Mouse (Mus musculus): Measurements from ENCODE around the gene Trim31. TPM values are rescaled to one million over a fixed set of nuclear protein-coding genes. Genes with fewer than 3 reads are reported as not detected.
"Not testable (repeated sequence)": the region's sequence is repeated elsewhere in the genome, so short reads cannot be mapped to it uniquely, and the experiment has no call there.

Trim31 gene
- polyA plus RNA-seq, 1 experiment from 2014 or later: not detected

DNA sequence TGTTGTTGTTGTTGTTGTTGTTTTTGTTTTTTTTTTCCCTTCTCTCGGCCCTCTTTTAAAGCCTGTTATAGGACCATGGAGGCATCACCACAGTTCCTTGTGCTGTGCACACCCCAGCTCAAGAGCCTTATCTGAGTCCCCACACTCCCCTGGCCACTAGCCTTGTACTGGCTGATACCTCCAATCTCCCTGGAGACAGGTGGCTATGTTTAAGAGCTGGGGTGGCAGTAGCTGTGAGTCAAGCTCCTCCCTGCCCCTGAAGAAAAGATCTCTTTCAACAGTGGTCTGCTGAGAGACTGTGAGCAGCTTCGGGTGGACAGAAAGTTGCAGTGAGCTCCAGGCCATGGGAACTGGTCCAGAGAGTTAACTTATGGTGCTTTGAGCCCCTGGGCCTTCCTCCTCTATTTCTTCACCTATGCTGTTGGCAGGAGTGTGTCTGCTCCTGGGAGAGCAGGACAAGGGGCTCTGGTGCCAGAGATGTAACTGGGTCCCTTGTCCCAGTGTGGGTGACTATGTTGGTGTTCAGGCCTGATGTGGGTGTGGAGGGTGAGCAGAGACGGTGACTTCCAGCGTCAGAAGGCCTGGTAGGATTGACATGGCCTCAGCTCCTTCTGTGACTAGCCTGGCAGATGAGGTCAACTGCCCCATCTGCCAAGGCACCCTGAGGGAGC, 28.5 kb upstream of the Trim31 start, which contains the start of gene Trim10:
TSS of gene Trim10 (plus strand) at position 291 of the 671 bp plus-strand sequence.
- no peak within 1 kb of the TSS for H3K4me3 ChIP-seq
- WGBS: 72% methylated on average over 4 of the region's 4 CpGs
- H3K4me1 ChIP-seq (replicated peaks): peaks cover 12% of the 10 kb centered on the region
- H3K27me3 ChIP-seq: peaks cover 34% of the 10 kb centered on the region
- ATAC-seq (replicated peaks; ENCODE audit: insufficient number of reproducible peaks, insufficient read depth, low FRiP score, low read depth): 0 out of 2 replicates have a peak, but pooled peaks have one; percentile 42
- no peaks in the 10 kb centered on the region for H3K36me3 ChIP-seq
- H3K4me2 ChIP-seq: peak within 1 kb of the TSS; percentile 10
- no peak within 1 kb of the TSS for H3K27ac ChIP-seq
- H3K9ac ChIP-seq: no peak within 1 kb of the TSS
- no peaks in the 10 kb centered on the region for H3K9me3 ChIP-seq (replicated peaks)

- Histone ChIP-seq H3K4me1 (replicated peaks) (peaks cover 12% of the 10 kb centered on the region), H3K27me3 (peaks cover 28% of the 10 kb centered on the region), H3K4me3 (no peak overlapping the region), H3K9me3 (replicated peaks) (no peaks in the 10 kb centered on the region), H3K27ac (no peak overlapping the region), H3K9ac (no peak overlapping the region), H3K36me3 (no peaks in the 10 kb centered on the region), H3K4me2 (peak overlapping the region; percentile 6)
- WGBS: 59% methylated on average over 25 of the region's 25 CpGs
- ATAC-seq (replicated peaks; ENCODE audit: insufficient number of reproducible peaks, insufficient read depth, low FRiP score, low read depth): no peak; the same call in 1 of the 2 replicates
These were observed 27.7 kb upstream of the Trim31 start for GRCm38 (mm10) chr17:36869955-36870810.

DNA sequence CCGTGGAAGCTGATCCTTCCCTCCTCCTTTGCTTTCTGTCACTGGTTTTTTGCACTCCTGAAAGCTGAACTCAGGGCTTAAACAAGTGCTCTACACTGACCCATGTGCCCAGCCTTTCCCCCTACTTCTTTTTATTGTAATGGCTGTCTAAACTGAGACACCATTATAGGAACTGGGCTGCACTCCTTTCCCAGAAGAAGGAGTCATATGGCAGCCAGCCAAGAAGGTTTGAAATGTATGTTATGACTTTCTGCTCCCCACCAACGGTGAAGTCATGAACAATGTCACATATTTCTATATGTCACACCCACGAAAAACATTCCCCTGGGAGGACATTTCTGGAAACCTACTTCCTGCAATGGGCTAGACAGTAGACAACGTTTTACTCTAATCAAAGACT, 23.3 kb upstream of the Trim31 start:
- H3K4me1 ChIP-seq (replicated peaks): 0 out of 2 replicates have a peak, but pooled peaks cover 3% of the 10 kb centered on the region
- H3K27me3 ChIP-seq: peaks cover under 1% of the 10 kb centered on the region; the same call in 1 of the 2 replicates
- 39% methylated on average over 4 of the region's 4 CpGs for WGBS
- no peak overlapping the region for H3K4me2 ChIP-seq
- no peaks in the 10 kb centered on the region for H3K9me3 ChIP-seq (replicated peaks)
- H3K27ac ChIP-seq: no peak overlapping the region
- ATAC-seq (replicated peaks; ENCODE audit: insufficient number of reproducible peaks, insufficient read depth, low FRiP score, low read depth): no peak
- H3K36me3 ChIP-seq: no peaks in the 10 kb centered on the region
- no peak overlapping the region for H3K4me3 ChIP-seq
- H3K9ac ChIP-seq: no peak overlapping the region

DNA sequence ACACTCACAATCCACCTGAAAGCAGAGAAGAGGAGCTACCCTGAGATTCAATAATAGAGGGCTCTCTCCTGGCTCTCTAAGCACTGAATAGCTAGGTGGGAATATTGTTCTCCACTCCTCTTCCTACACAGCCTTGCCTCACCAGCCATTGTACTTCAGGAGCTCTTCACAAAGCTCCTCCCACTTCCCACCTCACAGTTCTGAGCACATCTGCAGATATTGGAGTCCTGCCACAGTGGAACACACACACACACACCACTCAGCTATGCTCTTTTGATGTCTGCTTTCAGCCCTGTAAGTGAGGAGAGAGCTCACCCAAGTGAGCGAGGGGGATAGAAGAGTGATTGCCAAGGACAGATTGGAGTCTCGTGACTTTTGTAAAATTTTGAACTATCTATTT, 14.6 kb upstream of the Trim31 start:
- ATAC-seq (replicated peaks; ENCODE audit: insufficient number of reproducible peaks, insufficient read depth, low FRiP score, low read depth): no peak
- 0 out of 2 replicates have a peak, but pooled peaks cover under 1% of the 10 kb centered on the region for H3K27me3 ChIP-seq
- no peaks in the 10 kb centered on the region for H3K9me3 ChIP-seq (replicated peaks)
- H3K27ac ChIP-seq: no peak overlapping the region
- no peaks in the 10 kb centered on the region for H3K4me1 ChIP-seq (replicated peaks)
- 56% methylated on average over 2 of the region's 2 CpGs for WGBS
- H3K36me3 ChIP-seq: no peaks in the 10 kb centered on the region
- no peak overlapping the region for H3K9ac ChIP-seq
- no peak overlapping the region for H3K4me2 ChIP-seq
- no peak overlapping the region for H3K4me3 ChIP-seq

- Histone ChIP-seq H3K27me3 (peaks cover 14% of the 10 kb centered on the region; the same call in 1 of the 2 replicates), H3K4me2 (no peak overlapping the region), H3K27ac (no peak overlapping the region), H3K36me3 (no peaks in the 10 kb centered on the region), H3K9ac (no peak overlapping the region), H3K4me3 (no peak overlapping the region), H3K4me1 (replicated peaks) (no peaks in the 10 kb centered on the region), H3K9me3 (replicated peaks) (no peaks in the 10 kb centered on the region)
- WGBS: 86% methylated on average over 12 of the region's 12 CpGs
- no peak for ATAC-seq (replicated peaks; ENCODE audit: insufficient number of reproducible peaks, insufficient read depth, low FRiP score, low read depth)
These were observed 12.7 kb upstream of the Trim31 start for GRCm38 (mm10) chr17:36885132-36885790.

- no peak for ATAC-seq (replicated peaks; ENCODE audit: insufficient number of reproducible peaks, insufficient read depth, low FRiP score, low read depth)
- H3K9ac ChIP-seq: no peak within 1 kb of the TSS
- no peak within 1 kb of the TSS for H3K27ac ChIP-seq
- peaks cover 22% of the 10 kb centered on the region; the same call in 1 of the 2 replicates for H3K27me3 ChIP-seq
- no peaks in the 10 kb centered on the region for H3K9me3 ChIP-seq (replicated peaks)
- WGBS: 78% methylated on average over 5 of the region's 5 CpGs
- H3K36me3 ChIP-seq: no peaks in the 10 kb centered on the region
- H3K4me2 ChIP-seq: no peak within 1 kb of the TSS
- H3K4me3 ChIP-seq: no peak within 1 kb of the TSS
- no peaks in the 10 kb centered on the region for H3K4me1 ChIP-seq (replicated peaks)
These were observed 7.6 kb upstream of the Trim31 start, which contains the start of gene Trim40 for GRCm38 (mm10) chr17:36890073-36890903. Gene Trim40 (minus strand): TSS chr17:36890123.

DNA sequence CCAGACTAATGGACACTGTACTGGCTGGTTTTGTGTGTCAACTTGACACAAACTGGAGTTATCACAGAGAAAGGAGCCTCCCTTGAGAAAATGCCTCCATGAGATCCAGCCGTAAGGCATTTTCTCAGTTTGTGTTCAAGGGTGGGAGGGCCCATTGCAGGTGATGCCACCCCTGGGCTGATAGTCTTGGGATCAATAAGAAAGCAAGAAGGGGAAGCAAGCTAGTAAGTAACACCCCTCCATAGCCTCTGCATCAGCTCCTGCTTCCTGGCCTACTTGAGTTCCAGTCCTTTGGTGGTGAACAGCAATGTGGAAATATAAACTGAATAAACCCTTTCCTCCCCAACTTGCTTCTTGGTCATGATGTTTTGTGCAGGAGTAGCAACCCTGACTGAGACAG, 6.4 kb upstream of the Trim31 start:
- not testable (repeated sequence) for H3K36me3 ChIP-seq; H3K4me2 ChIP-seq; H3K9ac ChIP-seq; H3K4me1 ChIP-seq (replicated peaks); H3K9me3 ChIP-seq (replicated peaks); H3K4me3 ChIP-seq; ATAC-seq (replicated peaks; ENCODE audit: insufficient number of reproducible peaks, insufficient read depth, low FRiP score, low read depth); H3K27ac ChIP-seq
- 62% methylated on average over 1 of the region's 1 CpGs for WGBS
- H3K27me3 ChIP-seq: peaks cover 22% of the 10 kb centered on the region; the same call in 1 of the 2 replicates

DNA sequence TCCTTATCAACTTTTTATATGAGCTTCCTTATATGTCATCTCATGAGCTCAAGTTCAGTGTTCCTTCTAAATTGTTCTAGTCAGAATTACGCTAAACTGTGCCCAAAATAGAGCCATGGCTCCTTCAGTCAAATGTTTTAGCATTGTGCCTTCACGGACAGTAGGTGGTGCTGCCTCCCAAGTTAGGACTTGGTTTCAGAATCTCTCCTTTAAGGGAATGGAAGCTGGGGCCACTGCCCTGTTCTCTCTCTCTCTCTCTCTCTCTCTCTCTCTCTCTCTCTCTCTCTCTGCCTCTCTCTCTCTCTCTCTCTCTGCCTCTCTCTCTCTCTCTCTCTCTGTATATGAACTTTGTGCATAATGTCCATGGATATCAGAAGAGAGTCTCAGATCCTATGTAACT, 5.6 kb upstream of the Trim31 start:
- no peak for ATAC-seq (replicated peaks; ENCODE audit: insufficient number of reproducible peaks, insufficient read depth, low FRiP score, low read depth)

DNA sequence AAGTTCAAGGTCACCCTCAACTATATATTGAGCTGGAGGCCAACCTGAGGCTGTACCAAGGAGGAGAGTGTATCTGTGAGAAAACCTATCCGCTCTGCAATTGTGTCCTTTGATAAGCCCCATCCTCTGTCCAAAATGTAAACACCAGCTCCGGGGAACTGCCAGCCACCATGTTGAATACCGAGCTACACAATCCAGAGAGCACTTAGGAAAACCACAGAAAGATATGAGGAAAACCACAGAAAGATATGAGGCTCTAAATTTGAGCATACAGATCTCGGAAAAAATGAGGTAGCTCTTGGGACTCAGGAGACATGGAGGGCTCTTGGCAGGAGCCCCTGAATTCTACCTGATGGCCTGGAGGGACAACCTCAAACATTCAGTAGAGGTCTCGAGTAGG, 4.5 kb upstream of the Trim31 start:
- Histone ChIP-seq H3K4me2 (no peak overlapping the region), H3K27ac (no peak overlapping the region), H3K4me3 (no peak overlapping the region), H3K36me3 (no peaks in the 10 kb centered on the region), H3K27me3 (peaks cover 21% of the 10 kb centered on the region; the same call in 1 of the 2 replicates), H3K4me1 (replicated peaks) (no peaks in the 10 kb centered on the region), H3K9ac (no peak overlapping the region), H3K9me3 (replicated peaks) (no peaks in the 10 kb centered on the region)
- WGBS: 47% methylated on average over 5 of the region's 5 CpGs
- no peak for ATAC-seq (replicated peaks; ENCODE audit: insufficient number of reproducible peaks, insufficient read depth, low FRiP score, low read depth)

More for the DNA sequence above, 5.6 kb upstream of the Trim31 start:
- Histone ChIP-seq H3K4me3 (no peak overlapping the region), H3K9me3 (replicated peaks) (no peaks in the 10 kb centered on the region), H3K4me1 (replicated peaks) (no peaks in the 10 kb centered on the region), H3K9ac (no peak overlapping the region), H3K27ac (no peak overlapping the region), H3K27me3 (peaks cover 22% of the 10 kb centered on the region; the same call in 1 of the 2 replicates), H3K36me3 (no peaks in the 10 kb centered on the region), H3K4me2 (no peak overlapping the region)
- 4% methylated on average over 2 of the region's 2 CpGs for WGBS

DNA sequence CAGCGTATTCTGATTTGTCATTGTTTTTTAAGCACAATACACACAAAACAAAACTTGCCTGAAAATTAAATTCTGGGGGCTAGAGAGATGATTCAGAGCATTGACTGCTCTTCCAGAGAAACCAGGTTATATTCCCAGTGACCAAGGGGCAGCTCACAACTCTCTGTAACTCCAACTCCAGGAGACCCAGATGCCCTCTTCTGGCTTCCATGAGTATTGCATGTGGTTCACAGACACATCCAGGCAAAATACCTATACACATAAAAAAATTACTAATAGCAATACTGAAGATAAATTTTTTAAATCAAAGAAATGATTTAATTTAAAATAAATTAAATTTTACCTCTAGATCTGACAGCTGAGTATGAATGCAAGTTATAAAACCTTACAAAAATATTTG, 1.3 kb upstream of the Trim31 start:
- H3K4me1 ChIP-seq (replicated peaks): no peaks in the 10 kb centered on the region
- H3K4me3 ChIP-seq: no peak overlapping the region
- no peaks in the 10 kb centered on the region for H3K36me3 ChIP-seq
- no peak for ATAC-seq (replicated peaks; ENCODE audit: insufficient number of reproducible peaks, insufficient read depth, low FRiP score, low read depth)
- H3K9ac ChIP-seq: no peak overlapping the region
- H3K27ac ChIP-seq: no peak overlapping the region
- WGBS: 96% methylated on average over 1 of the region's 1 CpGs
- H3K27me3 ChIP-seq: 0 out of 2 replicates have a peak, but pooled peaks cover 3% of the 10 kb centered on the region
- no peak overlapping the region for H3K4me2 ChIP-seq
- H3K9me3 ChIP-seq (replicated peaks): no peaks in the 10 kb centered on the region
